Mouse (Mus musculus) Muller cell, postnatal 12 days (primary cell): Measurements from ENCODE around the gene Pfkfb3.

Source experiments
- DNase-seq: peaks from one replicate; pipeline ENCODE4 v3.0.0-alpha.2; 2015; ENCODE audit errors: inconsistent ontology term

Pfkfb3 gene

DNA sequence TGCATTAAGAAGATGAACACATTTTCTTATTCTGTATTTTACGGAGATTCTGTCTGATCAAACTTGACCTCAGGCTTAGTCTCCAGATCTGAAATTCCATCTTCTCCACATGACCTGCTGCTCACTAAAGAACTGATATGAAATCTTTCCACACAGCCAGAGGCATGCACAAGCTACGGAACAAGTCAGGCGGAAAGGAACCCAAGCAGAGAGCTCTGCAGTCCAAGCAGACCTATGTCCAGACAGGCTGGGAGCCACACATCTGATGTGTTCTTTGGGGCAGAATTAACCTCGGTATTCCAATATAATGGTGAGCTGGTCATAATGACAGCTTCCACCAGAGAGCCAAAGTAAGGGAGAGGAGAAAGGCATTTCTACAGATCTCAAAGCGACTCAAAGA, 120.5 kb downstream of the Pfkfb3 start:
- peak; percentile 80 for DNase-seq

DNA sequence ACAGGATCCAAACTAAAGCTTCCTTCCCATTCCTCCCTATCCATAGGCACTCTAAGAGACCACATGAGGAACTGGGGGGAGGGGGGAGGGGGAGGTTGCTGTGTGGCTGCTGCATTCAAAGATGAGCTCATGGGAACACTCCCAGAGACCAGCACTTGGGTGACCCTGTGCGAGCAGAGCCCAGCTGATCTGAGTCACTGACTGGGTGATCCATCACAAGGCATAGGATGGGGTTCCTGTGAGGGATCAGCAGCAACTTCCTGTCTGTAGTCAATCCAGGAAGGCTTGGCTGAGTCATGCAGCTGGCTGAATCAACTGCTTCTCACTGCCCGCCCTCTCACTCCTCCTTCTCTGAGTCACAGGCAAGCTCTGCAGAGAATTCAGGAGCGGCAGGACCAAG, 124.3 kb downstream of the Pfkfb3 start:
- DNase-seq, result peak; percentile 93

- DNase-seq, result no peak
These were observed 125.3 kb downstream of the Pfkfb3 start for GRCm38 (mm10) chr2:11428621-11429020.

DNA sequence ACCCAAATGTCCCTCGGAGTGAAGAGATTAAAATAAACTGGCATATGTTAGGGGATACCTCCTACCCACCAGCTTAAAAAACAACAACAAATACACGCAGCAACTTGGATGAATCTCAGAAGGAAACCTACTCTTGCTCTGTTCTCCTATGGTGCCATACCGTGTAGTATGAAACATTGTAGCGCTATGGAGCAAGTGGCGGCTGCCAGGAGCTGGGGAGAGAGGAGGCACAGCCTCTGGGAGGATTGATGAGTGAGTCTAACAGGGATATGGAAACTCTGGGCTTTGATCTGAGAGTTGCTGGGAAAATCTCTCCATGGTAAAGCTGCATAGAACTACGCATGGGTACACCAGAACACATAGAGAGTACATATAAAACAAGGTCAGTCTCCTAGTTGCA, 126.3 kb downstream of the Pfkfb3 start:
- DNase-seq, result no peak

GRCm38 (mm10) chr2:11426379-11426778, 127.5 kb downstream of the Pfkfb3 start:
- DNase-seq, result no peak

DNA sequence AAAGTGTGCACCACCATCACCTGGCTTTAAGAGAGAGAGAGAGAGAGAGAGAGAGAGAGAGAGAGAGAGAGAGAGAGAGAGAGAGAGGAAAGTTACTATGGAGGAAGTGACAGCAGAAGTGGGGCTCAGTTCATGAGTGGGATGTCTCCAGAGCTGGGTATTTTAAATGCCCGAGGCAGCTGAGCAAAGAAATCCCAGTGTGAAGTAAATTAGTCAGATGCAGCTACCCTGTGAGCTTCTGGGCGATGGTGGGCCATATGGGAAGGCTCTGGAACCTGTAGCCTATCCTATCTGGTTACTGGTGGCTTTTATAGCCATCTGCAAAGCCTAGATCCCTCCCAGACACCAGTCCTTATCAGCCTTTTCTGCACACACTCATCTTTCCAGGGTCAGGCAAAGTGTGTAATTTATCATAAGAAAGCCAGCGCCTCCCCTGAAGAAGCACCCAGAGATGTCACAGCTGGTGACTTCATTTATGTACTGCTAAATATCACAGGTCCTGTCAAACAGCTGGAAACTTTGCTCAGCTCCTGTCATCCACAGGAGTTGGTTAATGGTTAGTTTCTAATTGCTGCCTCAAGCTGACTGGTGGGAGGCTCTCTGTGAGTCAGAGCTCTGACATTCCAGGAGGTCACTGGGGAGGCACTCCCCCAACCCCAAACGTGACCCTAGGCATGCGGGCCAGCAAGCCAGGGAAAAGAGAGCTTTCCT, 128.3 kb downstream of the Pfkfb3 start:
- peak; percentile 88 for DNase-seq

DNA sequence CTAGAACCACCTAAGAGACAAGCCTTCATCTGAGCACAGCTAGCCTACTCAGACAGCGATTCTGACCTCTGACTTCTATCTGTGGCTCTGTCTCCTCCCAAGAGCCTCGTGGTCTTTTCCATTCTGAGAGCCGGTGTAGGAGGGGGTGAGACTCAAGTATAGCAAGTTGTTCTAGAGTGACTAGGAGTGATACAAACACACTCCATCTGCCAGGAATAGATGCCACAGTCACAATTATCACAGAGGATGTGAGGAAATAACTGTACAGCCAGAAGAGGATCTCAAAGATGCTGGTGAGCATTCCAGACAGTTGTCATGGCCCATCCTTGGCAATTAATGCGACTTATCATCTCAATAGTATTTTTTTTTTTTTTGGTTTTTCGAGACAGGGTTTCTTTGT, 129.6 kb downstream of the Pfkfb3 start:
- DNase-seq, result no peak

- DNase-seq, result no peak
These were observed 130.5 kb downstream of the Pfkfb3 start for GRCm38 (mm10) chr2:11423421-11423820.

DNA sequence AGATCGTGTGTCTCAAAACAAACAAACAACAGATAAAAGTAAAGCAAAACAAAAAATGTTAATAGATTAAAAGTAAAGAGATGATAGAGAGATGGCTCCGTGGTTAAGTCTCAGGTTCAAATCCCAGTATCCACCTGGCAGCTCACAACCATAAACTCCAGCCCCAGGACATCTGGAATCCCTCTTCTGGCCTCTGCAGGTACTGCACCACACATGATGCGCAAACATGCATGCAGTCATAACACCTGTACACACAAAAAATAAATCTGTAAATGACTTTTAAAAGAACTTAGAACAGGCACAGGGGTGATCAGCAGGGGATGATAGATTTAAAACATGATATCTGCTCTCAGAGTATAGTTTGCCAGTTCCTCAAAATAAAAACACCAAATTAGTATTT, 131.5 kb downstream of the Pfkfb3 start:
- DNase-seq, result no peak
